Mouse (Mus musculus) lung, postnatal 0 days (tissue): ENCODE results near the gene Fastkd5.

Experiments used
- CTCF ChIP-seq: IDR thresholded peaks from 2 replicates; pipeline ENCODE4 v1.5.1; 2016; ENCODE audit warnings: antibody characterized with exemption, mild to moderate bottlenecking
- EP300 ChIP-seq: IDR thresholded peaks from 2 replicates; pipeline ENCODE4 v1.6.1; 2016; ENCODE audit warnings: antibody characterized with exemption, mild to moderate bottlenecking, control low read depth

GRCm38 (mm10) chr2:130581201-130581600 lies 48.6 kb downstream of the Fastkd5 start:
- TF ChIP-seq EP300 (no peak), CTCF (no peak)
